Mouse (Mus musculus) lung, postnatal 0 days (tissue): Measurements from ENCODE around the gene Mpv17.

Source experiments
- CTCF ChIP-seq: IDR thresholded peaks from 2 replicates; pipeline ENCODE4 v1.5.1; 2016; ENCODE audit warnings: antibody characterized with exemption, mild to moderate bottlenecking
- EP300 ChIP-seq: IDR thresholded peaks from 2 replicates; pipeline ENCODE4 v1.6.1; 2016; ENCODE audit warnings: antibody characterized with exemption, mild to moderate bottlenecking, control low read depth

GRCm38 (mm10) chr5:31154152-31154553 is at the start of gene Mpv17:
- TF ChIP-seq CTCF = no peak
- no peak for TF ChIP-seq EP300
